Mouse (Mus musculus): ENCODE data around the gene Xpr1. TPM values are rescaled to one million over a fixed set of nuclear protein-coding genes. Genes with fewer than 3 reads are reported as not detected.
"Not testable (repeated sequence)": the region's sequence is repeated elsewhere in the genome, so short reads cannot be mapped to it uniquely, and the experiment has no call there.

The Xpr1 gene
- polyA plus RNA-seq, 1 experiment from 2014 or later, result 7.6 TPM

GRCm38 (mm10) chr1:155275793-155276192 lies 141.4 kb downstream of the Xpr1 start:
- 83% methylated on average over 4 of the region's 4 CpGs for WGBS
- Histone ChIP-seq H3K9ac (no peak overlapping the region), H3K27ac (no peak overlapping the region), H3K27me3 (no peaks in the 10 kb centered on the region), H3K36me3 (no peaks in the 10 kb centered on the region), H3K4me1 (peaks cover 2% of the 10 kb centered on the region), H3K4me2 (no peak overlapping the region), H3K4me3 (no peak overlapping the region), H3K9me3 (no peaks in the 10 kb centered on the region)
- no peak for ATAC-seq (ENCODE audit: insufficient number of reproducible peaks, insufficient read depth, low FRiP score, low TSS enrichment, low read depth)

- 83% methylated on average over 3 of the region's 3 CpGs for WGBS
- Histone ChIP-seq H3K9me3 (no peaks in the 10 kb centered on the region), H3K4me1 (no peaks in the 10 kb centered on the region), H3K9ac (no peak overlapping the region), H3K4me2 (no peak overlapping the region), H3K27me3 (no peaks in the 10 kb centered on the region), H3K27ac (no peak overlapping the region), H3K36me3 (no peaks in the 10 kb centered on the region), H3K4me3 (no peak overlapping the region)
- ATAC-seq (ENCODE audit: insufficient number of reproducible peaks, insufficient read depth, low FRiP score, low TSS enrichment, low read depth), result no peak
These were observed 142.2 kb downstream of the Xpr1 start for GRCm38 (mm10) chr1:155274976-155275375.

GRCm38 (mm10) chr1:155272953-155273352 lies 144.3 kb downstream of the Xpr1 start:
- no peaks in the 10 kb centered on the region for H3K27me3 ChIP-seq
- H3K4me3 ChIP-seq, result no peak overlapping the region
- H3K4me2 ChIP-seq, result no peak overlapping the region
- WGBS, result 87% methylated on average over 4 of the region's 4 CpGs
- ATAC-seq (ENCODE audit: insufficient number of reproducible peaks, insufficient read depth, low FRiP score, low TSS enrichment, low read depth), result no peak
- no peaks in the 10 kb centered on the region for H3K36me3 ChIP-seq
- no peaks in the 10 kb centered on the region for H3K9me3 ChIP-seq
- no peak overlapping the region for H3K9ac ChIP-seq
- H3K27ac ChIP-seq, result no peak overlapping the region
- no peaks in the 10 kb centered on the region for H3K4me1 ChIP-seq

GRCm38 (mm10) chr1:155262496-155262895 lies 154.7 kb downstream of the Xpr1 start:
- H3K36me3 ChIP-seq; H3K4me1 ChIP-seq; H3K4me3 ChIP-seq; H3K27ac ChIP-seq; H3K4me2 ChIP-seq; H3K9me3 ChIP-seq; ATAC-seq (ENCODE audit: insufficient number of reproducible peaks, insufficient read depth, low FRiP score, low TSS enrichment, low read depth); H3K9ac ChIP-seq; H3K27me3 ChIP-seq: not testable (repeated sequence)
- WGBS, result 92% methylated on average over 10 of the region's 10 CpGs

GRCm38 (mm10) chr1:155254309-155254708 lies 162.9 kb downstream of the Xpr1 start:
- 82% methylated on average over 8 of the region's 8 CpGs for WGBS
- 0 out of 2 replicates have a peak, but pooled peaks cover 3% of the 10 kb centered on the region for H3K4me1 ChIP-seq
- no peak for ATAC-seq (ENCODE audit: insufficient number of reproducible peaks, insufficient read depth, low FRiP score, low TSS enrichment, low read depth)
- no peak overlapping the region for H3K27ac ChIP-seq
- no peak overlapping the region for H3K4me3 ChIP-seq
- H3K36me3 ChIP-seq, result no peaks in the 10 kb centered on the region
- H3K9ac ChIP-seq, result no peak overlapping the region
- H3K27me3 ChIP-seq, result no peaks in the 10 kb centered on the region
- H3K4me2 ChIP-seq, result no peak overlapping the region
- H3K9me3 ChIP-seq, result no peaks in the 10 kb centered on the region

GRCm38 (mm10) chr1:155253126-155253525 lies 164.1 kb downstream of the Xpr1 start:
- Histone ChIP-seq H3K36me3 (no peaks in the 10 kb centered on the region), H3K9ac (no peak overlapping the region), H3K4me3 (no peak overlapping the region), H3K4me2 (no peak overlapping the region), H3K27ac (no peak overlapping the region), H3K27me3 (no peaks in the 10 kb centered on the region), H3K9me3 (no peaks in the 10 kb centered on the region), H3K4me1 (0 out of 2 replicates have a peak, but pooled peaks cover 3% of the 10 kb centered on the region)
- no peak for ATAC-seq (ENCODE audit: insufficient number of reproducible peaks, insufficient read depth, low FRiP score, low TSS enrichment, low read depth)
- 52% methylated on average over 12 of the region's 12 CpGs for WGBS

GRCm38 (mm10) chr1:155252631-155253121 lies 164.5 kb downstream of the Xpr1 start:
- Histone ChIP-seq H3K27me3 (no peaks in the 10 kb centered on the region), H3K4me3 (no peak overlapping the region), H3K36me3 (no peaks in the 10 kb centered on the region), H3K9me3 (no peaks in the 10 kb centered on the region), H3K9ac (no peak overlapping the region), H3K27ac (no peak overlapping the region), H3K4me1 (peaks cover 3% of the 10 kb centered on the region; the same call in 1 of the 2 replicates), H3K4me2 (no peak overlapping the region)
- no peak for ATAC-seq (ENCODE audit: insufficient number of reproducible peaks, insufficient read depth, low FRiP score, low TSS enrichment, low read depth)
- WGBS, result 51% methylated on average over 6 of the region's 6 CpGs

GRCm38 (mm10) chr1:155251596-155251995 lies 165.6 kb downstream of the Xpr1 start:
- Histone ChIP-seq H3K9ac (no peak overlapping the region), H3K4me1 (peaks cover 3% of the 10 kb centered on the region; the same call in 1 of the 2 replicates), H3K4me3 (no peak overlapping the region), H3K4me2 (no peak overlapping the region), H3K9me3 (no peaks in the 10 kb centered on the region), H3K27ac (no peak overlapping the region), H3K36me3 (no peaks in the 10 kb centered on the region), H3K27me3 (no peaks in the 10 kb centered on the region)
- ATAC-seq (ENCODE audit: insufficient number of reproducible peaks, insufficient read depth, low FRiP score, low TSS enrichment, low read depth), result no peak
- 79% methylated on average over 5 of the region's 5 CpGs for WGBS

- ATAC-seq (ENCODE audit: insufficient number of reproducible peaks, insufficient read depth, low FRiP score, low TSS enrichment, low read depth), result no peak
- WGBS, result 40% methylated on average over 4 of the region's 4 CpGs
- no peak overlapping the region for H3K4me3 ChIP-seq
- H3K36me3 ChIP-seq, result no peaks in the 10 kb centered on the region
- peaks cover 4% of the 10 kb centered on the region for H3K4me1 ChIP-seq
- H3K27me3 ChIP-seq, result peaks cover 2% of the 10 kb centered on the region; the same call in 1 of the 2 replicates
- H3K9ac ChIP-seq, result no peak overlapping the region
- H3K4me2 ChIP-seq, result no peak overlapping the region
- H3K27ac ChIP-seq, result no peak overlapping the region
- no peaks in the 10 kb centered on the region for H3K9me3 ChIP-seq
These were observed 166.6 kb downstream of the Xpr1 start for GRCm38 (mm10) chr1:155250531-155251135.

- peaks cover 3% of the 10 kb centered on the region; the same call in 1 of the 2 replicates for H3K27me3 ChIP-seq
- WGBS, result 53% methylated on average over 5 of the region's 5 CpGs
- H3K9ac ChIP-seq, result no peak overlapping the region
- H3K27ac ChIP-seq, result no peak overlapping the region
- ATAC-seq (ENCODE audit: insufficient number of reproducible peaks, insufficient read depth, low FRiP score, low TSS enrichment, low read depth), result no peak
- H3K4me3 ChIP-seq, result no peak overlapping the region
- H3K4me1 ChIP-seq, result peaks cover 11% of the 10 kb centered on the region
- no peaks in the 10 kb centered on the region for H3K36me3 ChIP-seq
- no peaks in the 10 kb centered on the region for H3K9me3 ChIP-seq
- H3K4me2 ChIP-seq, result no peak overlapping the region
These were observed 167.3 kb downstream of the Xpr1 start for GRCm38 (mm10) chr1:155249896-155250295.

GRCm38 (mm10) chr1:155248041-155248440 lies 169.2 kb downstream of the Xpr1 start:
- H3K4me2 ChIP-seq, result no peak overlapping the region
- 59% methylated on average over 5 of the region's 5 CpGs for WGBS
- no peak overlapping the region for H3K9ac ChIP-seq
- no peak overlapping the region for H3K27ac ChIP-seq
- H3K4me3 ChIP-seq, result no peak overlapping the region
- H3K27me3 ChIP-seq, result peaks cover 5% of the 10 kb centered on the region; the same call in 1 of the 2 replicates
- peaks cover 17% of the 10 kb centered on the region for H3K4me1 ChIP-seq
- ATAC-seq (ENCODE audit: insufficient number of reproducible peaks, insufficient read depth, low FRiP score, low TSS enrichment, low read depth), result no peak
- H3K36me3 ChIP-seq, result no peaks in the 10 kb centered on the region
- H3K9me3 ChIP-seq, result no peaks in the 10 kb centered on the region

GRCm38 (mm10) chr1:155247441-155247840 lies 169.8 kb downstream of the Xpr1 start:
- H3K27ac ChIP-seq, result no peak overlapping the region
- no peaks in the 10 kb centered on the region for H3K9me3 ChIP-seq
- ATAC-seq (ENCODE audit: insufficient number of reproducible peaks, insufficient read depth, low FRiP score, low TSS enrichment, low read depth), result no peak
- WGBS, result 24% methylated on average over 5 of the region's 5 CpGs
- H3K27me3 ChIP-seq, result peaks cover 5% of the 10 kb centered on the region; the same call in 1 of the 2 replicates
- no peaks in the 10 kb centered on the region for H3K36me3 ChIP-seq
- no peak overlapping the region for H3K4me2 ChIP-seq
- no peak overlapping the region for H3K4me3 ChIP-seq
- H3K4me1 ChIP-seq, result peaks cover 16% of the 10 kb centered on the region
- H3K9ac ChIP-seq, result no peak overlapping the region

Data from embryonic facial prominence, embryonic 13.5 days (tissue).